Mouse (Mus musculus) erythroblast, embryonic 14.5 days (primary cell): ENCODE data around the gene Dcps.

Experiments used
- GATA1 ChIP-seq: IDR thresholded peaks from 2 replicates; pipeline ENCODE4 v1.6.1; 2012; ENCODE audit warnings: low read length, inconsistent platforms, mixed read lengths
- TAL1 ChIP-seq: IDR thresholded peaks from 3 replicates; pipeline ENCODE4 v1.6.1; 2012; ENCODE audit warnings: low read length, inconsistent platforms, mixed read lengths

- TF ChIP-seq GATA1 = no peak
- TF ChIP-seq TAL1 = no peak
Observed at GRCm38 (mm10) chr9:35139231-35139744, 36.6 kb downstream of the Dcps start.
